ENCODE assay signal across 8 mouse cellular contexts in genomic region chr8:46738601-46739000, GRCm38 (mm10). TPM values are rescaled to one million over a fixed set of nuclear protein-coding genes. Genes with fewer than 3 reads are reported as not detected.
DNase-seq lines count a peak whose midpoint lies in the region; ATAC-seq and TF ChIP-seq lines count a peak whose summit lies in the region.

No protein-coding gene starts in this region.

- H3K4me3 ChIP-seq in kidney, postnatal 0 days (replicated peaks; ENCODE audit: low read depth, low read length): peak overlapping the region; percentile 96
- peak overlapping the region; percentile 92 for H3K4me3 ChIP-seq in embryonic facial prominence, embryonic 10.5 days
- peak overlapping the region; percentile 96 for H3K4me3 ChIP-seq in hindbrain, postnatal 0 days (ENCODE audit: low read length)

- H3K36me3 ChIP-seq in kidney, postnatal 0 days (ENCODE audit: insufficient read depth, low read length): no peaks in the 10 kb centered on the region
- H3K36me3 ChIP-seq in embryonic facial prominence, embryonic 10.5 days (replicated peaks): no peaks in the 10 kb centered on the region
- no peaks in the 10 kb centered on the region for H3K36me3 ChIP-seq in hindbrain, postnatal 0 days (ENCODE audit: insufficient read depth, low read length)

- no peak for TF ChIP-seq CTCF in kidney, postnatal 0 days (IDR thresholded peaks at IDR 0.05; ENCODE audit: low read depth)
- no peak for TF ChIP-seq CTCF in hindbrain, postnatal 0 days (IDR thresholded peaks at IDR 0.05; ENCODE audit: low read depth)

- H3K9ac ChIP-seq in kidney, postnatal 0 days (ENCODE audit: low read depth, low read length): 0 out of 2 replicates have a peak overlapping the region, but pooled peaks have one; percentile 99
- H3K9ac ChIP-seq in hindbrain, postnatal 0 days (replicated peaks; ENCODE audit: low read length): no peak overlapping the region

- ATAC-seq in kidney, postnatal 0 days (replicated peaks; ENCODE audit: low FRiP score, low read depth): no peak
- no peak for ATAC-seq in hindbrain, postnatal 0 days

- no peaks in the 10 kb centered on the region for H3K27me3 ChIP-seq in kidney, postnatal 0 days (ENCODE audit: insufficient read depth, low read length)
- no peaks in the 10 kb centered on the region; the same call in 1 of the 2 replicates for H3K27me3 ChIP-seq in embryonic facial prominence, embryonic 10.5 days (replicated peaks; ENCODE audit: low read depth, poor library complexity, severe bottlenecking)
- H3K27me3 ChIP-seq in hindbrain, postnatal 0 days (ENCODE audit: insufficient read depth, low read length): no peaks in the 10 kb centered on the region

- peak overlapping the region; percentile 98 for H3K27ac ChIP-seq in kidney, postnatal 0 days
- peak overlapping the region; percentile 98 for H3K27ac ChIP-seq in embryonic facial prominence, embryonic 10.5 days (replicated peaks)
- H3K27ac ChIP-seq in hindbrain, postnatal 0 days: no peak overlapping the region

- DNase-seq in kidney, postnatal 0 days (ENCODE audit: low spot score): no peak
- no peak for DNase-seq in kidney, postnatal 14 days
- no peak for DNase-seq in embryonic facial prominence, embryonic 10.5 days (ENCODE audit: low spot score)
- no peak for DNase-seq in hindbrain, postnatal 0 days (ENCODE audit: low spot score)
- DNase-seq in naive thymus-derived CD4-positive, alpha-beta T cell, adult 2 months (ENCODE audit: low read depth): peak; percentile 34
- no peak for DNase-seq in c-Kit-positive CD71-positive TER-119-positive erythroid progenitor cells, embryonic 14.5 days (ENCODE audit: low spot score)
- no peak for DNase-seq in layer of hippocampus, postnatal 36 days
- DNase-seq in embryo, embryonic 10.5 days (ENCODE audit: low spot score): no peak

- peaks cover 18% of the 10 kb centered on the region; the same call in 1 of the 2 replicates for H3K4me1 ChIP-seq in kidney, postnatal 0 days (replicated peaks; ENCODE audit: insufficient read depth, low read length)
- H3K4me1 ChIP-seq in embryonic facial prominence, embryonic 10.5 days: peaks cover 23% of the 10 kb centered on the region
- H3K4me1 ChIP-seq in hindbrain, postnatal 0 days (ENCODE audit: insufficient read depth, low read length): peaks cover 9% of the 10 kb centered on the region

- no peaks in the 10 kb centered on the region for H3K9me3 ChIP-seq in kidney, postnatal 0 days (replicated peaks; ENCODE audit: low read length)
- peaks cover 4% of the 10 kb centered on the region; the same call in 1 of the 2 replicates for H3K9me3 ChIP-seq in embryonic facial prominence, embryonic 10.5 days
- H3K9me3 ChIP-seq in hindbrain, postnatal 0 days (ENCODE audit: low read length): peaks cover 2% of the 10 kb centered on the region; the same call in 1 of the 2 replicates

- WGBS in kidney, postnatal 0 days: 36% methylated on average over 5 of the region's 5 CpGs
- WGBS in embryonic facial prominence, embryonic 10.5 days: 27% methylated on average over 5 of the region's 5 CpGs
- 34% methylated on average over 5 of the region's 5 CpGs for WGBS in hindbrain, postnatal 0 days

- H3K4me2 ChIP-seq in kidney, postnatal 0 days (ENCODE audit: low read length): peak overlapping the region; percentile 78
- H3K4me2 ChIP-seq in hindbrain, postnatal 0 days (ENCODE audit: low read depth, low read length): peak overlapping the region; percentile 87

RNA-seq across cellular contexts. Expression of gene Irf2, which starts 0.9 kb away (rescaled TPM):
- polyA plus RNA-seq in kidney, postnatal 0 days (2015; fragmentation: Nextera tagmentation; extraction: Ambion mirVana): 28.1 and 30.6 TPM in 2 replicates
- 9.7 TPM in 2 replicates for polyA plus RNA-seq in embryonic facial prominence, embryonic 10.5 days (2016; fragmentation: Nextera tagmentation; extraction: Ambion mirVana)
- 3.8 and 4.7 TPM in 2 replicates for total RNA-seq in hindbrain, postnatal 0 days (2014; rRNA removed)
- 11.1 and 12.8 TPM in 2 replicates for polyA plus RNA-seq in hindbrain, postnatal 0 days (2015; fragmentation: Nextera tagmentation; extraction: Ambion mirVana)
- total RNA-seq in layer of hippocampus, postnatal 36 days (2021): 10 to 100 TPM; 61.8 to 62.2 TPM
